Mouse (Mus musculus): ENCODE results near the gene Nfs1. TPM values are rescaled to one million over a fixed set of nuclear protein-coding genes. Genes with fewer than 3 reads are reported as not detected.
A peak's percentile ranks its signal among the peaks of the same experiment; 100 is the strongest.
"Not testable (repeated sequence)": the region's sequence is repeated elsewhere in the genome, so short reads cannot be mapped to it uniquely, and the experiment has no call there.

Gene Nfs1
- polyA plus RNA-seq, 1 experiment from 2014 or later = 69.2 TPM

DNA sequence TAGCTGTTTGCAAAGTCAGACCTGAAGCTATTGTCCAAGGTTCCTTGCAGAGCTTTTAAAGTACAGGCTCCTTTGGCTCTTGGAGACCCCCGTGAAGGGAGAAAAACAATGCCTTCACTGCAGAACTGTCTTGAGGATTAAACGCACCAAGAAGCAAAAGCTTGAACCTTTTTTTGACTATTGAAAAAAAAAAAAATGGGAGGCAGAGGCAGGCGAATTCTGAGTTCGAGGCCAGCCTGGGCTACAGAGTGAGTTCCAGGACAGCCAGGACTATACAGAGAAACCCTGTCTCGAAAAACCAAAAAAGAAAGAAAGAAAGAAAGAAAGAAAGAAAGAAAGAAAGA lies 31.9 kb downstream of the Nfs1 start:
- Histone ChIP-seq H3K4me3 (ENCODE audit: low read length) (peak overlapping the region; percentile 81), H3K9ac (ENCODE audit: low read depth, low read length) (peak overlapping the region; percentile 98), H3K27ac (ENCODE audit: low read length) (peak overlapping the region; percentile 73), H3K4me2 (ENCODE audit: low read depth, low read length) (peak overlapping the region; percentile 58)
- ATAC-seq; H3K4me1 ChIP-seq (ENCODE audit: control insufficient read depth, insufficient read depth, low read length); H3K36me3 ChIP-seq (ENCODE audit: control insufficient read depth, insufficient read depth, low read length); H3K9me3 ChIP-seq (ENCODE audit: control insufficient read depth, low read length); H3K27me3 ChIP-seq (replicated peaks; ENCODE audit: control insufficient read depth, insufficient read depth, low read length): not testable (repeated sequence)
- WGBS = 19% methylated on average over 5 of the region's 5 CpGs

- H3K27ac ChIP-seq (ENCODE audit: low read length) = peak within 1 kb of the TSS; percentile 89
- ATAC-seq = peak; percentile 97
- H3K4me2 ChIP-seq (ENCODE audit: low read depth, low read length) = peak within 1 kb of the TSS; percentile 58
- H3K4me3 ChIP-seq (ENCODE audit: low read length) = peak within 1 kb of the TSS; percentile 81
- 0 out of 2 replicates have a peak, but pooled peaks cover 3% of the 10 kb centered on the region for H3K4me1 ChIP-seq (ENCODE audit: control insufficient read depth, insufficient read depth, low read length)
- H3K36me3 ChIP-seq (ENCODE audit: control insufficient read depth, insufficient read depth, low read length) = no peaks in the 10 kb centered on the region
- H3K27me3 ChIP-seq (replicated peaks; ENCODE audit: control insufficient read depth, insufficient read depth, low read length) = no peaks in the 10 kb centered on the region
- H3K9ac ChIP-seq (ENCODE audit: low read depth, low read length) = peak within 1 kb of the TSS; percentile 98
- under 1% methylated on average over 74 of the region's 74 CpGs for WGBS
- H3K9me3 ChIP-seq (ENCODE audit: control insufficient read depth, low read length) = no peaks in the 10 kb centered on the region
Measured at GRCm38 (mm10) chr2:156111358-156112079, 32.5 kb downstream of the Nfs1 start, which contains the start of the genes Cpne1 and Rbm12. TSS of gene Cpne1 (minus strand) at chr2:156111965. TSS of gene Rbm12 (minus strand) at chr2:156111978.

- Histone ChIP-seq H3K4me3 (ENCODE audit: low read length) (peak overlapping the region; percentile 81), H3K36me3 (ENCODE audit: control insufficient read depth, insufficient read depth, low read length) (0 out of 2 replicates have a peak, but pooled peaks cover 3% of the 10 kb centered on the region), H3K4me2 (ENCODE audit: low read depth, low read length) (peak overlapping the region; percentile 49), H3K4me1 (ENCODE audit: control insufficient read depth, insufficient read depth, low read length) (peaks cover 3% of the 10 kb centered on the region; the same call in 1 of the 2 replicates), H3K27me3 (replicated peaks; ENCODE audit: control insufficient read depth, insufficient read depth, low read length) (no peaks in the 10 kb centered on the region), H3K9ac (ENCODE audit: low read depth, low read length) (peak overlapping the region; percentile 98), H3K27ac (ENCODE audit: low read length) (peak overlapping the region; percentile 89), H3K9me3 (ENCODE audit: control insufficient read depth, low read length) (no peaks in the 10 kb centered on the region)
- peak; percentile 80 for ATAC-seq
- WGBS = under 1% methylated on average over 16 of the region's 16 CpGs
Measured at GRCm38 (mm10) chr2:156110627-156111357, 33.2 kb downstream of the Nfs1 start.

GRCm38 (mm10) chr2:156091926-156092325 lies 52.1 kb downstream of the Nfs1 start:
- no peak for ATAC-seq
- Histone ChIP-seq H3K36me3 (ENCODE audit: control insufficient read depth, insufficient read depth, low read length) (peaks cover 9% of the 10 kb centered on the region), H3K4me1 (ENCODE audit: control insufficient read depth, insufficient read depth, low read length) (no peaks in the 10 kb centered on the region), H3K4me2 (ENCODE audit: low read depth, low read length) (no peak overlapping the region), H3K9me3 (ENCODE audit: control insufficient read depth, low read length) (no peaks in the 10 kb centered on the region), H3K27me3 (replicated peaks; ENCODE audit: control insufficient read depth, insufficient read depth, low read length) (no peaks in the 10 kb centered on the region), H3K9ac (ENCODE audit: low read depth, low read length) (no peak overlapping the region), H3K27ac (ENCODE audit: low read length) (no peak overlapping the region), H3K4me3 (ENCODE audit: low read length) (no peak overlapping the region)
- 72% methylated on average over 5 of the region's 5 CpGs for WGBS

DNA sequence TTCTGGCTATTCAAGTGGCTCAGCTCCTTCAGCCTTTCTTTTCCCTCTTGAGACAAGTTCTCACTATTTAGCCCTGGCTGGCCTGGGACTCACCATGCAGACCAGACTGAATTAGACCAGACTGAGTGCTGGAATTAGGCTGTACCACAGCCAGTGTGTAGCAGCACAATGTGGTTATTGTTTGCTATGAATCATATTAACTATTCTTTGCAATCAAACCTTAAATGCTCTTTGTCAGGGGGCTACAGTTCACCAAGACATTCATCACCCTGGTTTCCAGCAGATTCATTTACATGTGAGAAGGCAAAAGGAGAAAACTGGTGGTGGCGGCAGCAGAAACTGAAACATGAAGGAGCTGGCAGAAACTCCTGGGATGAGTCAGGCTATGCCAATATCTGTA lies 54.2 kb downstream of the Nfs1 start:
- no peak for ATAC-seq
- Histone ChIP-seq H3K27me3 (replicated peaks; ENCODE audit: control insufficient read depth, insufficient read depth, low read length) (no peaks in the 10 kb centered on the region), H3K4me3 (ENCODE audit: low read length) (no peak overlapping the region), H3K9me3 (ENCODE audit: control insufficient read depth, low read length) (no peaks in the 10 kb centered on the region), H3K4me1 (ENCODE audit: control insufficient read depth, insufficient read depth, low read length) (no peaks in the 10 kb centered on the region), H3K27ac (ENCODE audit: low read length) (no peak overlapping the region), H3K4me2 (ENCODE audit: low read depth, low read length) (no peak overlapping the region), H3K36me3 (ENCODE audit: control insufficient read depth, insufficient read depth, low read length) (no peaks in the 10 kb centered on the region), H3K9ac (ENCODE audit: low read depth, low read length) (no peak overlapping the region)
- WGBS = 86% methylated on average over 1 of the region's 1 CpGs

DNA sequence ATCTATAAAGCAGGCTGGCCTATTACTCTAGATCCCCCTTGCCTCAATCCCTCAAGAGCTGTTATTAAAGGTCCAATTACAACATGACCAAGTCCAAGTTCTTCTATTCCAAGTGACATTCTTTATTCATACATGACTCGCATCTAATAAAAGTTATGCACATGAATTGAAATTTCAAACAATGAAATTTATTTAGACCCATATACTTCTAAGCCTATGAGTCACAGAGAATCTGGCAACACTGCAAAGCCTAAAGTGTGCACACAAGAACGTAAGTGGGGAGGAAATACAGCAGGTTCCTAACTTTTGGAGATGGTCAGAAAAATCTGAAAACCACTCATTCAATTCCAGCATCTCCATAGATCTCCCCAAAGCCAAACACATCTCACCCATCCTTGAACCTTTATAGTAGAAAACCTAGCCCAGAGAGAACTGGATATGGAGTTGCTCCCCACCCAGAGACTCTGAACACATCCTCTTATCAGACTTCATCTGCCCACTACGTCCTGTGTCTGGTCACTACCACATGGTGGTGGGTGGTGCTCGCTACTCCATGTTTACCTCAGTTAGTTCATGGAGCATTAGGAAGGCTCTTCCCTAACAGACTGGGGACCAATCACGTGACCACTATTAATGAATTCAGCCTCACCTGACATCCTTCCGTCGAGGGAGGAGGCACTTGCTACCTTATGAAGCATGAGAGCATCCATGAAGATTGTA lies 56.4 kb downstream of the Nfs1 start:
- H3K27me3 ChIP-seq (replicated peaks; ENCODE audit: control insufficient read depth, insufficient read depth, low read length) = no peaks in the 10 kb centered on the region
- ATAC-seq = no peak
- H3K4me3 ChIP-seq (ENCODE audit: low read length) = no peak overlapping the region
- no peaks in the 10 kb centered on the region for H3K36me3 ChIP-seq (ENCODE audit: control insufficient read depth, insufficient read depth, low read length)
- no peaks in the 10 kb centered on the region for H3K9me3 ChIP-seq (ENCODE audit: control insufficient read depth, low read length)
- 86% methylated on average over 7 of the region's 7 CpGs for WGBS
- H3K9ac ChIP-seq (ENCODE audit: low read depth, low read length) = no peak overlapping the region
- H3K4me1 ChIP-seq (ENCODE audit: control insufficient read depth, insufficient read depth, low read length) = no peaks in the 10 kb centered on the region
- H3K4me2 ChIP-seq (ENCODE audit: low read depth, low read length) = no peak overlapping the region
- no peak overlapping the region for H3K27ac ChIP-seq (ENCODE audit: low read length)

- Histone ChIP-seq H3K4me2 (ENCODE audit: low read depth, low read length) (no peak overlapping the region), H3K4me3 (ENCODE audit: low read length) (no peak overlapping the region), H3K4me1 (ENCODE audit: control insufficient read depth, insufficient read depth, low read length) (0 out of 2 replicates have a peak, but pooled peaks cover 3% of the 10 kb centered on the region), H3K27me3 (replicated peaks; ENCODE audit: control insufficient read depth, insufficient read depth, low read length) (no peaks in the 10 kb centered on the region), H3K36me3 (ENCODE audit: control insufficient read depth, insufficient read depth, low read length) (no peaks in the 10 kb centered on the region), H3K9ac (ENCODE audit: low read depth, low read length) (no peak overlapping the region), H3K9me3 (ENCODE audit: control insufficient read depth, low read length) (no peaks in the 10 kb centered on the region), H3K27ac (ENCODE audit: low read length) (no peak overlapping the region)
- 85% methylated on average over 3 of the region's 3 CpGs for WGBS
- ATAC-seq = no peak
Measured at GRCm38 (mm10) chr2:156084541-156084940, 59.4 kb downstream of the Nfs1 start.

GRCm38 (mm10) chr2:156080391-156080790 lies 63.6 kb downstream of the Nfs1 start:
- Histone ChIP-seq H3K27me3 (replicated peaks; ENCODE audit: control insufficient read depth, insufficient read depth, low read length) (no peaks in the 10 kb centered on the region), H3K9ac (ENCODE audit: low read depth, low read length) (no peak overlapping the region), H3K4me1 (ENCODE audit: control insufficient read depth, insufficient read depth, low read length) (0 out of 2 replicates have a peak, but pooled peaks cover 3% of the 10 kb centered on the region), H3K27ac (ENCODE audit: low read length) (no peak overlapping the region), H3K4me2 (ENCODE audit: low read depth, low read length) (no peak overlapping the region), H3K9me3 (ENCODE audit: control insufficient read depth, low read length) (no peaks in the 10 kb centered on the region), H3K36me3 (ENCODE audit: control insufficient read depth, insufficient read depth, low read length) (peaks cover 21% of the 10 kb centered on the region), H3K4me3 (ENCODE audit: low read length) (no peak overlapping the region)
- no peak for ATAC-seq
- WGBS = 66% methylated on average over 7 of the region's 7 CpGs

DNA sequence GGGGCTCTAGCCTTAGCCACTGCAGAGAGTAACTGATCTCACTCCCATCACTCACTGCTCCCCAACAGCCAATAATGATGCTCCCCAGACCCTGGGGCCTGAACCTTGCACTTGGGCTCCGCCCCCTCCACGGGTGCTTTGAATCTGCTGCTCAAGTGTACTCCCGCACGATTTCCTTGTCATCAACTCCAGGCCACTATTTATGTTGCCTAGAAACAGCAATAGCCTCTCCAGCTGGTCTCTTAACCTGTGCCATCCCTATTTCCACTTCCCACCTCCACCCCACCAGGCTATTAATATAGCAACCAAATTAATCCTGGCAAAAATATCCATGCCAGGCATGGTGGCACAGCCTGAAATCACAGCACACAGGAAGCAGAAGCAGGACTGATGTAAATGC lies 64.3 kb downstream of the Nfs1 start:
- H3K36me3 ChIP-seq (ENCODE audit: control insufficient read depth, insufficient read depth, low read length) = peaks cover 21% of the 10 kb centered on the region
- 43% methylated on average over 4 of the region's 4 CpGs for WGBS
- no peaks in the 10 kb centered on the region for H3K9me3 ChIP-seq (ENCODE audit: control insufficient read depth, low read length)

More for the DNA sequence above, 64.3 kb downstream of the Nfs1 start:
- 0 out of 2 replicates have a peak, but pooled peaks cover 3% of the 10 kb centered on the region for H3K4me1 ChIP-seq (ENCODE audit: control insufficient read depth, insufficient read depth, low read length)
- H3K27ac ChIP-seq (ENCODE audit: low read length) = no peak overlapping the region
- H3K4me3 ChIP-seq (ENCODE audit: low read length) = no peak overlapping the region
- no peak overlapping the region for H3K9ac ChIP-seq (ENCODE audit: low read depth, low read length)
- ATAC-seq = no peak
- H3K4me2 ChIP-seq (ENCODE audit: low read depth, low read length) = no peak overlapping the region
- H3K27me3 ChIP-seq (replicated peaks; ENCODE audit: control insufficient read depth, insufficient read depth, low read length) = no peaks in the 10 kb centered on the region

All from intestine, embryonic 16.5 days (tissue).